In genomic region chr8:82459007-82459406, GRCm38 (mm10) we compare ENCODE assay signal across 34 mouse cellular contexts.
"Had no signal": no experiment of that assay in that cellular context is flagged by ENCODE, and none has a peak within 500 bp of the region (broad histone marks: within the 10 kb centered on the region; RNA-seq: fewer than 3 reads in every experiment).

No protein-coding gene starts in this region.

- H3K36me3 ChIP-seq: heart, embryonic 10.5 days; heart, embryonic 12.5 days; heart, embryonic 13.5 days; heart, embryonic 15.5 days; hindbrain, embryonic 10.5 days; hindbrain, embryonic 12.5 days; hindbrain, embryonic 13.5 days; hindbrain, embryonic 15.5 days; kidney, embryonic 15.5 days had no signal

- H3K4me2 ChIP-seq: heart, embryonic 11.5 days; heart, embryonic 12.5 days; heart, embryonic 13.5 days; heart, embryonic 15.5 days; hindbrain, embryonic 12.5 days; hindbrain, embryonic 13.5 days; hindbrain, embryonic 14.5 days; hindbrain, embryonic 15.5 days; kidney, embryonic 15.5 days had no signal

- ATAC-seq: hindbrain, embryonic 16.5 days; hindbrain, postnatal 0 days; inflammation-experienced regulatory T-cells, adult 6 months; intestine, embryonic 16.5 days had no signal

- H3K4me1 ChIP-seq: heart, embryonic 10.5 days; heart, embryonic 12.5 days; heart, embryonic 13.5 days; heart, embryonic 15.5 days; hindbrain, embryonic 10.5 days; hindbrain, embryonic 12.5 days; hindbrain, embryonic 13.5 days; hindbrain, embryonic 15.5 days; kidney, embryonic 15.5 days had no signal

- H3K4me3 ChIP-seq: heart, embryonic 10.5 days; heart, embryonic 12.5 days; heart, embryonic 13.5 days; heart, embryonic 15.5 days; hindbrain, embryonic 10.5 days; hindbrain, embryonic 12.5 days; hindbrain, embryonic 13.5 days; hindbrain, embryonic 15.5 days; kidney, embryonic 15.5 days; layer of hippocampus, adult 2 months; left cerebral cortex, adult 2 months had no signal

- H3K27me3 ChIP-seq: heart, embryonic 12.5 days; heart, embryonic 13.5 days; heart, embryonic 15.5 days; hindbrain, embryonic 12.5 days; hindbrain, embryonic 13.5 days; hindbrain, embryonic 15.5 days; kidney, embryonic 15.5 days had no signal

- H3K9ac ChIP-seq: heart, embryonic 12.5 days; heart, embryonic 13.5 days; heart, embryonic 15.5 days; hindbrain, embryonic 12.5 days; hindbrain, embryonic 13.5 days; hindbrain, embryonic 14.5 days; hindbrain, embryonic 15.5 days; kidney, embryonic 15.5 days had no signal

- DNase-seq: heart, postnatal 10 days; heart, postnatal 14 days; heart, postnatal 36 days; heart, postnatal 4 days; kidney, adult 11 months; kidney, adult 18-20 months; kidney, adult 2 months; kidney, adult 8-10 months; kidney, adult 9 months; kidney, postnatal 10 days; kidney, postnatal 14 days; kidney, postnatal 25 days; kidney, postnatal 36 days; kidney, postnatal 4 days; layer of hippocampus, adult 9-11 months; layer of hippocampus, postnatal 36 days had no signal

- H3K27ac ChIP-seq: heart, embryonic 10.5 days; heart, embryonic 13.5 days; heart, embryonic 15.5 days; hindbrain, embryonic 10.5 days; hindbrain, embryonic 12.5 days; hindbrain, embryonic 13.5 days; hindbrain, embryonic 14.5 days; hindbrain, embryonic 15.5 days; hindbrain, postnatal 0 days; kidney, embryonic 15.5 days; kidney, postnatal 0 days; layer of hippocampus, adult 2 months; left cerebral cortex, adult 2 months had no signal

- H3K9me3 ChIP-seq: heart, embryonic 10.5 days; heart, embryonic 12.5 days; heart, embryonic 13.5 days; heart, embryonic 15.5 days; hindbrain, embryonic 10.5 days; hindbrain, embryonic 12.5 days; hindbrain, embryonic 13.5 days; hindbrain, embryonic 15.5 days; kidney, embryonic 15.5 days had no signal
